Mouse (Mus musculus): ENCODE measurements at regions not wholly inside any gene's neighbourhood (a gene's known extent, or its start where the extent isn't known, plus 50 kb on each side); places are given as distances from the start of the nearest gene placed in this dataset.

DNA sequence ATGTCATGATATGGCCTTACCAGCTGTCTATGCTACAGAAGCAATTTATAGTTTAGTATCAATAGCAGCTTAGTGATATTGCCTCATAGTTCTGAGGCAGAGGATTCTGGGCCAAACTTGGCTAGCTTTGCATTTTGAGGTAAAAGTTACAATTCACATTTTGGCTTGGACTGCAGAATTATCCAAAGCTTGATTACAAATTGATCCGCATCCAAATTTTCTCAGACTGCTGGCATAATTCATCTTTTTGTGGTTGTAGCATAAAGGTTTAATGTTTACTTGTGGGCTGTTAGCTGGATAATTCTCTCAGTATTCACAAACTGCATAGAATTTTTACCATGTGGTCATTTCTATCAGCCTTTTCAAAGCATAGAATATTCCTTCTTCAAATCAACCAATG is 589.9 kb upstream of the Pdcd1 start:
- 98% methylated on average over 1 of the region's 1 CpGs for WGBS
- Histone ChIP-seq H3K36me3 (replicated peaks) (no peaks in the 10 kb centered on the region), H3K4me3 (no peak overlapping the region), H3K4me1 (no peaks in the 10 kb centered on the region), H3K9me3 (no peaks in the 10 kb centered on the region), H3K27ac (no peak overlapping the region), H3K4me2 (no peak overlapping the region), H3K9ac (no peak overlapping the region), H3K27me3 (replicated peaks) (no peaks in the 10 kb centered on the region)
- ATAC-seq (replicated peaks), result no peak

DNA sequence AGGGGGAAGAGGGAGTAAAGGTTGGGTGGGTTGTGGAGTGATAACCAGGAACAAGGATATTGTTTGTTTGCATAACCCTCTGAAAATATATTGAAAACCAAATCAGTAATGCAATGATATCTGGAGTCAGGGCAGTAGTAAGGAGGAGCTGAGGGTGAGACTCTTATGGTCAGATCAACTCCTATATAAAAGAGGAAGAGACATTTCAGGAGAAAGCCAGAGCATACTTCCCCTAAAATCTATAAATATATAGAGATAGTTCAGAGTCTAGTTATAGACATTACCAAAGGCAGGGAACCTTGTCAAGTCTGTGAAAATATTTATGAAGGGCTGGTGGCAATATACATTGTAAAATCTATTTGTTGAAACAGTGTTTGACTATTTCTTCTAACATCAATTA is 605.9 kb upstream of the Pdcd1 start:
- Histone ChIP-seq H3K27ac (no peak overlapping the region), H3K27me3 (replicated peaks) (no peaks in the 10 kb centered on the region), H3K4me2 (no peak overlapping the region), H3K9ac (no peak overlapping the region), H3K4me1 (no peaks in the 10 kb centered on the region), H3K4me3 (no peak overlapping the region), H3K9me3 (no peaks in the 10 kb centered on the region), H3K36me3 (replicated peaks) (no peaks in the 10 kb centered on the region)
- ATAC-seq (replicated peaks), result no peak

DNA sequence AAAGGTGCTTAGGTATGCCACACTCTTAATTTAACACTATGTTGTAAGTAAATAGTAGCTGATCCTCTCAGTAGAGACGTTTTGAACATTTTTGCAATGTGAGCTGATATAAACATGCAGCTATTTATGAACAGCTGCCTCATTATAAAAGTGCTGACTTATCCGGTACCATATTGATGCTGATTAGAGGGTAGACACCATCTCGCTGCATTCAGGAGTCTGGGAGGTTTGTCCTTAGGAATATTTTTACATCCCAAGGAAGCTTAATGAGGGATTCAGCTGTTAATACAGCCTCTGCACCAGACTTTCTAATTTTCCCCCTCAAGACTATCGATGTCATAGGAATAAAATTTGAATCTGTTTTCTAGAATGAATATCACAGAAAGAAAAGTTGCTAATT is 619.3 kb upstream of the Pdcd1 start:
- 61% methylated on average over 4 of the region's 4 CpGs for WGBS
- Histone ChIP-seq H3K9ac (no peak overlapping the region), H3K4me1 (no peaks in the 10 kb centered on the region), H3K4me3 (no peak overlapping the region), H3K36me3 (replicated peaks) (no peaks in the 10 kb centered on the region), H3K4me2 (no peak overlapping the region), H3K27me3 (replicated peaks) (no peaks in the 10 kb centered on the region), H3K27ac (no peak overlapping the region), H3K9me3 (no peaks in the 10 kb centered on the region)
- ATAC-seq (replicated peaks), result no peak

DNA sequence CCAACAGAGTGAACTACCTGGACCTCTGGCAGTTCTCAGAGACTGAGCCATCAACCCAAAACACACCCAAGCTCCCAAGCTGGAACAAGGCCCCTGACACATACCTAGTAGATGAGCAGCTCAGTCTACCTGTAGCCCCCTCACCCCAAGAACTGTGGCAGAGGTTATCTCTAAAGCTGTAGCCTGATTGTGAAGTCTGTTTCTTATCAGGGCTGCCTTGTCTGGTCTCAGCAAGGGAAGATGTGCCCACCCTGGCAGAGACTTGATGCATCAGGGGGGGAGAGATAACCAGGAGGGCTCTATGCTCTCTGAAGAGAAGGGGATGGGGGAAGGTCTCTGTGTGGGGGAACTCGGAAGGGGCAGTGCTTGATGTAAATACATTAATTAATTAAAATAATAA is 612.9 kb upstream of the Fam174a start:
- ATAC-seq (replicated peaks), result no peak
- H3K4me2 ChIP-seq, result no peak overlapping the region
- no peaks in the 10 kb centered on the region for H3K9me3 ChIP-seq
- no peak overlapping the region for H3K9ac ChIP-seq
- H3K36me3 ChIP-seq (replicated peaks), result no peaks in the 10 kb centered on the region
- 84% methylated on average over 1 of the region's 1 CpGs for WGBS
- no peak overlapping the region for H3K4me3 ChIP-seq
- no peaks in the 10 kb centered on the region for H3K4me1 ChIP-seq
- H3K27me3 ChIP-seq (replicated peaks), result no peaks in the 10 kb centered on the region
- H3K27ac ChIP-seq, result no peak overlapping the region

DNA sequence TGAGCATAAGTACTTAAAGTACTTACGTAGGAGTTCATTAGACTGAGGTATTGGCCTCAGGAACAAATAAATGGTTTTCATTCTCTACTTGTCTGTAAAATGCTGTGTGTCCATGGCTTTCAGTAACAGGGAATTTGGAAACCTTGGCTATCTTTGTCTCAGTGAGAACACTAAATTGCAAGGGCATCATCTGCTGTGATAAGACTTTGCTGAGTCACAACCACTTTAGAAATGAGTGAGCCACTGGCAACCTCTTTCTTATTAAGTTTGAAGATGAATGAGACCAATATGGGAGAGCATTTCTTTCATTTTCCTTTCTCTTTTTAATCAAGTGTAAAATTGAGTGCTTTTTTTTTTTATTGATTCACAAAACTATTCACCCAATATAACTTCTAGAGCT is 611.7 kb upstream of the Fam174a start:
- 90% methylated on average over 1 of the region's 1 CpGs for WGBS
- H3K27ac ChIP-seq, result no peak overlapping the region
- ATAC-seq (replicated peaks), result no peak
- no peaks in the 10 kb centered on the region for H3K27me3 ChIP-seq (replicated peaks)
- no peak overlapping the region for H3K4me2 ChIP-seq
- no peaks in the 10 kb centered on the region for H3K9me3 ChIP-seq
- no peak overlapping the region for H3K9ac ChIP-seq
- no peaks in the 10 kb centered on the region for H3K4me1 ChIP-seq
- H3K4me3 ChIP-seq, result no peak overlapping the region
- no peaks in the 10 kb centered on the region for H3K36me3 ChIP-seq (replicated peaks)

DNA sequence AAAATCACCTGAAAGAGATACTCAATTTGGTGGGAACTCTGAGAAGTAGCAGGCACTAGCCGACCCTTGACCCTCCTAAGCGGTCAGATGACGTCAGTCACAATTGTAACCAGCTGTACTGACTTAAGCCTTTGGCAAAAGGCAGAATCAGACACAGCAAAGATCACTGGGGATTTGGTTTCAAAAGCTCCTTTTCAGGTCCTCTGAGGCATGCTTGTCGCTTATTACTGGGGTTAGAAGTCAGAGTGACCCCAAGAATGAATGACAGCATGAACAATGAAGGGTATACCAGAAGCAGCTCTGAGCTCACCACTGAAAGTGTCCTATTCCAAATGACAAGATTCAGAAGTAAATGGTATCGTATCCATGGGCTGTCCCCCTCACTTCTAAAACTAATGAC is 600.6 kb upstream of the Fam174a start:
- no peaks in the 10 kb centered on the region for H3K36me3 ChIP-seq (replicated peaks)
- no peak overlapping the region for H3K9ac ChIP-seq
- no peak for ATAC-seq (replicated peaks)
- H3K27me3 ChIP-seq (replicated peaks), result no peaks in the 10 kb centered on the region
- no peak overlapping the region for H3K27ac ChIP-seq
- H3K4me3 ChIP-seq, result no peak overlapping the region
- 11% methylated on average over 5 of the region's 5 CpGs for WGBS
- H3K9me3 ChIP-seq, result no peaks in the 10 kb centered on the region
- H3K4me1 ChIP-seq, result no peaks in the 10 kb centered on the region
- H3K4me2 ChIP-seq, result no peak overlapping the region

DNA sequence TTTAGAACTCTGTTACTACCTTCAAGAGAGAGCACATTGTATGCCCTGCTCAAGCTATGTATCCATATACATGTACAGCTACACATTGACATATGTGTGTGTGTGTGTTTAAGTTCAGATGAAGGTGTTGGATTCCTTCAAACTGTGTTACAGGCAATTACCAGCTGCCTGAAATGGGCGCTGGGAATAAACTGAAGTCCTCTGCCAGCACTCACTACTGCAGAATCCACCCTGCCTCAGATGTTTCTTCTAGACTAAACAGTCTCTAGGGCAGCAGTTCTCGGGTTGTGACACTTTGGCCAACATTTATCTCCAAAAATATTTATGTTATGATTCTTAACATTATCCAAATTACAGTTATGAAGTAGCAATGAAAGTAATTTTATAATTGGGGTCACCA is 595.7 kb upstream of the Fam174a start:
- H3K4me2 ChIP-seq, result no peak overlapping the region
- no peak overlapping the region for H3K27ac ChIP-seq
- no peaks in the 10 kb centered on the region for H3K4me1 ChIP-seq
- no peak for ATAC-seq (replicated peaks)
- 86% methylated on average over 2 of the region's 2 CpGs for WGBS
- no peaks in the 10 kb centered on the region for H3K36me3 ChIP-seq (replicated peaks)
- H3K27me3 ChIP-seq (replicated peaks), result no peaks in the 10 kb centered on the region
- H3K9ac ChIP-seq, result no peak overlapping the region
- H3K9me3 ChIP-seq, result no peaks in the 10 kb centered on the region
- H3K4me3 ChIP-seq, result no peak overlapping the region

DNA sequence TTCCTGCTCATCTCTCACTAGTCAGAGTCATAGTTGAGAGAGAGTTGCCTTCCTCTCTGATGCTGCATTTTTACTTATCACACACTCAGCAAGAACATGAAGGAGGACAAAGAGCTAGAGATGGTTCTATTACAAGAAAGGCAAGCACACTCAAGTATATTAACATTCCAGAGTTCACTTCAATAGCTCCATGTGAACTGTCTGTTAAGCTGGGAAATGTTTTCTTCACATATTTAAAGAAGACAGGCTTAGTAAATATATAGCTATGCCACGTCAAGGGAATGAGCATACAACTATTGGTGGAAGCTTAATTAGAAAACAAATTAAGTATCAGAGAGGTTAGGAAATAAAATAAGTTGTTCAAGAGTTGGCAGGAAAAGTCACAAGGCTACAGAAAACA is 559.9 kb upstream of the Fam174a start:
- no peaks in the 10 kb centered on the region for H3K4me1 ChIP-seq
- no peaks in the 10 kb centered on the region for H3K27me3 ChIP-seq (replicated peaks)
- WGBS, result 50% methylated on average over 1 of the region's 1 CpGs
- no peaks in the 10 kb centered on the region for H3K36me3 ChIP-seq (replicated peaks)
- H3K4me3 ChIP-seq, result no peak overlapping the region
- H3K4me2 ChIP-seq, result no peak overlapping the region
- H3K9ac ChIP-seq, result no peak overlapping the region
- no peak for ATAC-seq (replicated peaks)
- H3K9me3 ChIP-seq, result no peaks in the 10 kb centered on the region
- no peak overlapping the region for H3K27ac ChIP-seq

DNA sequence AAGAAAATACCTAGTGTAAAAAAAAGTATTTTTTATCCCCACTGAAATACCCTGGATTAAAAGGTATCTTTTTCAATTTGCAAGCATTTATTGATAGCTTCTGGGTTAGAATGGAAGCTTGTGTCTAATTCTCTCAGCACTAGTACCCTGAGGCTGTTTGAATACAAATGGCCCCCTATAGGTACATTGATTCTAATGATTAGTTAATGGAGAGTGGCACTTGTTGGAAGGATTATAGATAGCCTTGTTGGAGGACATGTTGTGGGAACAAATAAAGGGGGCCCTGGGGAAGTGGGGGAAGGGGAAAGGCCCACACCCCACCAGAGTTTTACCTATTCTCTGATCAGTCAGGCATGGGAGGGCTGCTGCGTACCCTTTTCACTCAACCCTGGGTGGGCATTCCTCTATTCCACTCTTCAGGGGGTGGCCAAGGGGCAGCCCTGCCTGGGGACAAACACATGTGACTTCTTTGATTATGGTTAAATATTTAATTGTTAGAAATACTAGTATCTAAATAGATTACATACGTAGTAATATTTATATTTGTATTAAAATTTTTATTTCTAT is 524.3 kb upstream of the Fam174a start:
- Histone ChIP-seq H3K9me3 (no peaks in the 10 kb centered on the region), H3K4me3 (no peak overlapping the region), H3K9ac (no peak overlapping the region), H3K27ac (no peak overlapping the region), H3K27me3 (replicated peaks) (no peaks in the 10 kb centered on the region), H3K36me3 (replicated peaks) (no peaks in the 10 kb centered on the region), H3K4me2 (no peak overlapping the region), H3K4me1 (no peaks in the 10 kb centered on the region)
- no peak for ATAC-seq (replicated peaks)
- WGBS, result 61% methylated on average over 2 of the region's 2 CpGs

DNA sequence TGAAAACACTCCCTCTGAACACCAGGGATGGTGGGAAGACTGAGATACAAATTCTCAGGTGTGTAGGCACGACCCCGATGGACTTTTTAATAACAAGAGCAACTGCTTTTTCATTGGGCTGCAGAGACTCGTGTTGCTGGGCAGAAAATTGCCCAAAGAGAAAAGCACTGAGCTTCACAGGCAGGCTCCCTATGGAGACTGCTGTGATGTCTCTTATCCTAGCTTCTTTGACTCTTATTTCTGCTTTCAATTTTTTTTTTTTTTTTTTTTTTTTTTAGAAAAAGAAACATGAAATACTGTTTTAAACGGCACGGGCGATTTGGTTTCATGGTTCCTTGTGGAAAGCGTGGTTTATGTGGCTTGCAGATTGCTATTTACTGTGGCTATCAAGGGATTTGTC is 522.8 kb upstream of the Fam174a start:
- Histone ChIP-seq H3K27me3 (replicated peaks) (no peaks in the 10 kb centered on the region), H3K4me1 (no peaks in the 10 kb centered on the region), H3K36me3 (replicated peaks) (no peaks in the 10 kb centered on the region), H3K4me2 (peak overlapping the region; percentile 6; the same call in 1 of the 2 replicates), H3K9ac (no peak overlapping the region), H3K27ac (no peak overlapping the region), H3K9me3 (no peaks in the 10 kb centered on the region), H3K4me3 (no peak overlapping the region)
- 42% methylated on average over 7 of the region's 7 CpGs for WGBS
- ATAC-seq (replicated peaks), result peak; percentile 39; the same call in 1 of the 2 replicates

DNA sequence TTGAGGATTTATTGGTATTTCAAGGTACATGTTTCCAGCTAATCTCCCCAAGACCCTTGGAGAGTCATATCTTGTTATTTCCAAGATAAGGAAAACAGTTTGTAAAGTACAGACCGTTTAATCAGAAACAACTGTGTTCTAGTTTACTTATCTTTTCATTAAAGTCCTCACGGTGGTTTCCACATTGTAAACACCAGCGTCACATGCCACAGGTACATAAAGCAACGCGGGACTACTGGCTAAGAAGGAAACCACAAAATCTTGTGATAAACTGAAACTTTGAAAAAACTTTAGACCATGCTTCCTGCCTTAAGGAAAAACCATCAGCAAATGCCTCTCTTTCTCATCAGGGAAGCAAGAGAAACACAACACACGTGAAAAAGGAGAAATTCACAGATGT is 522.4 kb upstream of the Fam174a start:
- no peak overlapping the region for H3K4me3 ChIP-seq
- H3K4me2 ChIP-seq, result no peak overlapping the region
- H3K4me1 ChIP-seq, result no peaks in the 10 kb centered on the region
- no peak for ATAC-seq (replicated peaks)
- H3K27me3 ChIP-seq (replicated peaks), result no peaks in the 10 kb centered on the region
- H3K9me3 ChIP-seq, result no peaks in the 10 kb centered on the region
- H3K27ac ChIP-seq, result no peak overlapping the region
- no peak overlapping the region for H3K9ac ChIP-seq
- WGBS, result 60% methylated on average over 6 of the region's 6 CpGs
- no peaks in the 10 kb centered on the region for H3K36me3 ChIP-seq (replicated peaks)

DNA sequence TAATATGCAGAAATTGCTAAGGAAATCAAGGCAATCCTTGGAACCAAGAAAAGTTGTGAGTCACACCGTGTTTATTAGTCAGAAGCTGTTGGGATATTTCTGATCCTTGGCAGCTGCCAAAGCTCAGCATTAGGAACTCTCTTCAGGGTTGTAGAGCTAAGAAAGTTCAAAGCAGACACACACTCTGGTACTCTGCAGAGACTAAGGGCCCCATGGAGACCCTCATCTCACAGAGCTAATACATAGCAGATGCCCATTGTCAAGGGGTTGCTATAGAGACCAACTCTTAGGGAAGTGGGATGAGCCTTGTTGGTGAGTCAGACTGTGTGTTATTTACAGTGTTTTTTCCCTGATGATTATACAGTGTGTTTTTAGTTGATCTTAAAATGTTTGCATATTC is 517.4 kb upstream of the Fam174a start:
- Histone ChIP-seq H3K9ac (no peak overlapping the region), H3K27ac (no peak overlapping the region), H3K4me1 (no peaks in the 10 kb centered on the region), H3K27me3 (replicated peaks) (no peaks in the 10 kb centered on the region), H3K4me3 (no peak overlapping the region), H3K4me2 (no peak overlapping the region), H3K36me3 (replicated peaks) (no peaks in the 10 kb centered on the region), H3K9me3 (no peaks in the 10 kb centered on the region)
- no peak for ATAC-seq (replicated peaks)
- 38% methylated on average over 1 of the region's 1 CpGs for WGBS

DNA sequence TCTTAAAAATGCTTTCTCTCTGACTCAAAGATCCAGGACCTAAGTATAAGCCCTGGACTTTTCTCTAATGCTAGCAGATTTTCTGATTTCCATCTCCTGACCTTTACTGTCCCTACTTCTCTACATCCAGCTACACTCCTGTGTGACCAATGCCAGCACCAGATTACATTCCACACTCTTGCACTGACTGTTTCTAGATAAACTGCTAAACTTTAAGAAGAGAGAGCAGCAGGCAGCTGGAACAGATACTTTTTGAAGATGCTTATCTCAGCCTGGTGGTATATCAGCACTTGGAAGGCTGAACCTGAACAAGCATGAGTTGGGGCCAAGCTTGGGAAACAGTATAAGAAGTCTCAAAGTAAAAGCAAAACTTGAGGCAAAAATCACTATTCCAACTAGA is 509.7 kb upstream of the Fam174a start:
- no peak overlapping the region for H3K4me3 ChIP-seq
- H3K27ac ChIP-seq, result no peak overlapping the region
- no peaks in the 10 kb centered on the region for H3K4me1 ChIP-seq
- ATAC-seq (replicated peaks), result no peak
- H3K9ac ChIP-seq, result no peak overlapping the region
- no peaks in the 10 kb centered on the region for H3K9me3 ChIP-seq
- no peaks in the 10 kb centered on the region for H3K36me3 ChIP-seq (replicated peaks)
- H3K4me2 ChIP-seq, result no peak overlapping the region
- no peaks in the 10 kb centered on the region for H3K27me3 ChIP-seq (replicated peaks)

DNA sequence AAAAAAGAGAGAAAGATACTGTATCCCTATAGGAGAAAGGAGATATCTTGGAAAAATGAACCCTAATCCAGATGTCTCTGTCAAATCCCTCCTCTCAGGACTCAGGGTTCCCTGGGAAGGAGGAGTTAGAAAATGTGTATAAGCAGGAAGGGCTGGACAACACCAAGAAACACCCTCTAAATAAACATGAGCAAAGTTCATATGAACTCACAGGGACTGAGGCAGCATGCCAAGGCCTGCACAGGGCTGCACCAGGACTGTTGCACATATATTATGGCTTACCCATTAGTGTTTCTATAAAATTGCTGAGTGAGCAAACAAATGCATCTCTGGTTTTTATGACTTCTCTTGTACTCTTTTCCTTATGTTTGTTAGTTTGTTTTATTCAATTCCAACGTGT is 508.5 kb upstream of the Fam174a start:
- WGBS, result 75% methylated on average over 1 of the region's 1 CpGs
- no peak overlapping the region for H3K4me3 ChIP-seq
- H3K4me2 ChIP-seq, result no peak overlapping the region
- H3K27ac ChIP-seq, result no peak overlapping the region
- no peak for ATAC-seq (replicated peaks)
- no peaks in the 10 kb centered on the region for H3K27me3 ChIP-seq (replicated peaks)
- no peaks in the 10 kb centered on the region for H3K4me1 ChIP-seq
- H3K9ac ChIP-seq, result no peak overlapping the region
- H3K36me3 ChIP-seq (replicated peaks), result no peaks in the 10 kb centered on the region
- H3K9me3 ChIP-seq, result no peaks in the 10 kb centered on the region
